Mouse (Mus musculus): Measurements from ENCODE around the gene Igf2bp1. TPM values are rescaled to one million over a fixed set of nuclear protein-coding genes. Genes with fewer than 3 reads are reported as not detected.

The Igf2bp1 gene
- total and polyA plus RNA-seq, 3 experiments = 0.05 to 0.31 (median 0.23) TPM

GRCm38 (mm10) chr11:95913959-95914566 is 91.7 kb downstream of the Igf2bp1 start:
- no peaks in the 10 kb centered on the region for H3K79me2 ChIP-seq (replicated peaks; ENCODE audit: control insufficient read depth, insufficient read depth, low read length)
- H3K9ac ChIP-seq (ENCODE audit: low read depth, low read length) = no peak overlapping the region
- peaks cover 24% of the 10 kb centered on the region for H3K27me3 ChIP-seq (ENCODE audit: control insufficient read depth, insufficient read depth, low read length)
- H3K36me3 ChIP-seq (ENCODE audit: control insufficient read depth, insufficient read depth, low read length) = no peaks in the 10 kb centered on the region
- no peak for DNase-seq
- no peak overlapping the region for H3K27ac ChIP-seq
- no peak for TF ChIP-seq CTCF (IDR thresholded peaks at IDR 0.05)
- no peak for TF ChIP-seq POLR2A (IDR thresholded peaks at IDR 0.05; ENCODE audit: insufficient read depth, low read depth, low read length)
- TF ChIP-seq EP300 (IDR thresholded peaks at IDR 0.05; ENCODE audit: insufficient read depth, low read depth, low read length) = no peak
- no peak overlapping the region for H3K4me3 ChIP-seq
- no peaks in the 10 kb centered on the region for H3K4me1 ChIP-seq (ENCODE audit: control insufficient read depth, insufficient read depth, low read length)
- WGBS = 8% methylated on average over 14 of the region's 14 CpGs
- intact Hi-C loops (cut with DNase I) = no loop called here

GRCm38 (mm10) chr11:95911579-95911978 is 94.2 kb downstream of the Igf2bp1 start:
- intact Hi-C loops (cut with DNase I) = no loop called here
- WGBS = 32% methylated on average over 7 of the region's 7 CpGs
- H3K9ac ChIP-seq (ENCODE audit: low read depth, low read length) = no peak overlapping the region
- H3K79me2 ChIP-seq (replicated peaks; ENCODE audit: control insufficient read depth, insufficient read depth, low read length) = no peaks in the 10 kb centered on the region
- H3K27ac ChIP-seq = no peak overlapping the region
- no peak overlapping the region for H3K4me3 ChIP-seq
- no peaks in the 10 kb centered on the region for H3K36me3 ChIP-seq (ENCODE audit: control insufficient read depth, insufficient read depth, low read length)
- H3K27me3 ChIP-seq (ENCODE audit: control insufficient read depth, insufficient read depth, low read length) = peaks cover 19% of the 10 kb centered on the region
- no peaks in the 10 kb centered on the region for H3K4me1 ChIP-seq (ENCODE audit: control insufficient read depth, insufficient read depth, low read length)
- DNase-seq = no peak
- no peak for TF ChIP-seq EP300 (IDR thresholded peaks at IDR 0.05; ENCODE audit: insufficient read depth, low read depth, low read length)
- TF ChIP-seq CTCF (IDR thresholded peaks at IDR 0.05) = no peak
- no peak for TF ChIP-seq POLR2A (IDR thresholded peaks at IDR 0.05; ENCODE audit: insufficient read depth, low read depth, low read length)

GRCm38 (mm10) chr11:95907805-95908524 is 97.8 kb downstream of the Igf2bp1 start:
- no peak overlapping the region for H3K4me3 ChIP-seq
- no peak for DNase-seq
- peaks cover 2% of the 10 kb centered on the region; the same call in 1 of the 2 replicates for H3K27me3 ChIP-seq (ENCODE audit: control insufficient read depth, insufficient read depth, low read length)
- H3K79me2 ChIP-seq (replicated peaks; ENCODE audit: control insufficient read depth, insufficient read depth, low read length) = no peaks in the 10 kb centered on the region
- H3K27ac ChIP-seq = no peak overlapping the region
- no peaks in the 10 kb centered on the region for H3K4me1 ChIP-seq (ENCODE audit: control insufficient read depth, insufficient read depth, low read length)
- H3K36me3 ChIP-seq (ENCODE audit: control insufficient read depth, insufficient read depth, low read length) = no peaks in the 10 kb centered on the region
- intact Hi-C loops (cut with DNase I) = no loop called here
- no peak for TF ChIP-seq EP300 (IDR thresholded peaks at IDR 0.05; ENCODE audit: insufficient read depth, low read depth, low read length)
- no peak for TF ChIP-seq POLR2A (IDR thresholded peaks at IDR 0.05; ENCODE audit: insufficient read depth, low read depth, low read length)
- 80% methylated on average over 5 of the region's 5 CpGs for WGBS
- H3K9ac ChIP-seq (ENCODE audit: low read depth, low read length) = no peak overlapping the region

Small RNAs within 50 kb of the gene (microRNA-seq; reads per million reads assigned to microRNA genes)
- 0 reads per million in 2 experiments for gene Mir3063

Other genes starting within 250 kb of the Igf2bp1 start
- gene Phospho1, start 181.4 kb downstream of the Igf2bp1 start, total RNA-seq (2021) = 100 to 1,000 TPM; 181 to 206 TPM
- 193 and 244 TPM in 2 replicates for gene Phospho1, start 181.4 kb downstream of the Igf2bp1 start, polyA plus RNA-seq (2012; rRNA removed)
- gene Gngt2, start 168.7 kb downstream of the Igf2bp1 start, total RNA-seq (2021) = 10 to 100 TPM; 19.0 to 24.4 TPM
- 10.2 and 12.4 TPM in 2 replicates for gene Gngt2, start 168.7 kb downstream of the Igf2bp1 start, polyA plus RNA-seq (2012; rRNA removed)
- gene Abi3, start 163.5 kb downstream of the Igf2bp1 start, total RNA-seq (2021) = 10 to 100 TPM in 1 of 2 experiments, 1 to 10 TPM in 1; 7.9 to 11.4 TPM
- 16.3 and 23.2 TPM in 2 replicates for gene Abi3, start 163.5 kb downstream of the Igf2bp1 start, polyA plus RNA-seq (2012; rRNA removed)
- not detected for gene B4galnt2, start 91.0 kb downstream of the Igf2bp1 start, total RNA-seq (2021)
- 0.06 TPM in 1 of 2 replicates, not detected in the other for gene B4galnt2, start 91.0 kb downstream of the Igf2bp1 start, polyA plus RNA-seq (2012; rRNA removed)
- gene Gip, start 18.6 kb upstream of the Igf2bp1 start, total RNA-seq (2021) = not detected
- not detected in 2 replicates for gene Gip, start 18.6 kb upstream of the Igf2bp1 start, polyA plus RNA-seq (2012; rRNA removed)
- gene Snf8, start 28.9 kb upstream of the Igf2bp1 start, total RNA-seq (2021) = 10 to 100 TPM; 44.9 to 49.1 TPM
- 18.8 and 23.0 TPM in 2 replicates for gene Snf8, start 28.9 kb upstream of the Igf2bp1 start, polyA plus RNA-seq (2012; rRNA removed)
- 10 to 100 TPM; 29.5 to 29.7 TPM for gene Ube2z, start 59.4 kb upstream of the Igf2bp1 start, total RNA-seq (2021)
- 22.9 and 41.1 TPM in 2 replicates for gene Ube2z, start 59.4 kb upstream of the Igf2bp1 start, polyA plus RNA-seq (2012; rRNA removed)
- gene Atp5g1, start 69.7 kb upstream of the Igf2bp1 start, total RNA-seq (2021) = 1,000 to 10,000 TPM; 3,096 to 3,522 TPM
- gene Atp5g1, start 69.7 kb upstream of the Igf2bp1 start, polyA plus RNA-seq (2012; rRNA removed) = 5,903 and 6,025 TPM in 2 replicates
- gene Calcoco2, start 106.0 kb upstream of the Igf2bp1 start, total RNA-seq (2021) = not detected
- not detected in 2 replicates for gene Calcoco2, start 106.0 kb upstream of the Igf2bp1 start, polyA plus RNA-seq (2012; rRNA removed)
- not detected for gene Ttll6, start 127.8 kb upstream of the Igf2bp1 start, total RNA-seq (2021)
- 0.06 and 0.18 TPM in 2 replicates for gene Ttll6, start 127.8 kb upstream of the Igf2bp1 start, polyA plus RNA-seq (2012; rRNA removed)
- not detected for gene Hoxb13, start 188.4 kb upstream of the Igf2bp1 start, total RNA-seq (2021)
- not detected in 2 replicates for gene Hoxb13, start 188.4 kb upstream of the Igf2bp1 start, polyA plus RNA-seq (2012; rRNA removed)